Mouse (Mus musculus): Measurements from ENCODE around the gene Cdca4. TPM values are rescaled to one million over a fixed set of nuclear protein-coding genes. Genes with fewer than 3 reads are reported as not detected.

Cdca4 gene
- polyA plus RNA-seq, 1 experiment from 2014 or later, result 48.9 TPM

DNA sequence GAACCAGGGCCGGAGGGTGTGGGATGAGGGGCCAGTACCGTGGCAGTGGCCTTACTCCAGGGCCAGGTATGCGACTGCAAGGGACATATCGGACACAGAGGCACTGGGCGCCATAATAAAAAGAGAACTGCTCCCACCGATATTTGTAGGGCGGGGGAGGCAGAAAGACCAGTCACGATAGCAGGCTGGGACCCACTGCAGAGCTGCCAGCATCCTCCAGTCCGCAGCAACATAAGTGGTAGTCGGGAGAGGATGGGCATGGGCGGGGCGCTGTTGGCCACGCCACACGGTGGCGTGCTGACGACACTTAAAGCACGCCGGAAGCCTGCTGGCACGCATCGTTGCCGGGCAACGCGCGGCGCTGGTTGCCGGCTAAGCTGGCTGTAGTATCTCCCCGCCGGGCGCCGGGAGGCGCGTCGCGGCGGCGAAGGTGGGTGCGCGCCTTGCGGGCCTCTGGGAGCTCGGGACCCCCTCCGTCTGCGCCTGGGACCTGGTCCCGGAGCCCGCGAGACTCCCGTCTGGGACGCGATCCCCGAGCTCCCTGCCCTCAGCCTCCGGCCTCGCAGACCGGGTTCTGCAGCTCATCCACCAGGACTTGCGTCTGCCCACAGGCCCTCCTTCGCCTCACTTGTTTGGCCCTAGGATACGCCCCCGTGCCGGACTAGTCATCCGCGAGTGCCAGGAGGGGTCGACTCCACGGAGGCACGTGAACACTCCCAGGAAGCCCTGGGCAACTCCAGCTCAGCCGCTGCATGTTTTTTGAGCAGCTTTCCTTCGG lies 20.4 kb downstream of the Cdca4 start, which contains the start of gene Clba1:
Gene Clba1, plus strand, starts transcription at position 351 of the 778 bp plus-strand sequence.
- Histone ChIP-seq H3K9ac (ENCODE audit: low read depth, low read length) (peak within 1 kb of the TSS; percentile 33; the same call in 1 of the 2 replicates), H3K9me3 (replicated peaks; ENCODE audit: control insufficient read depth, low read length) (no peaks in the 10 kb centered on the region), H3K27me3 (ENCODE audit: control insufficient read depth, insufficient read depth, low read depth, low read length) (peaks cover 35% of the 10 kb centered on the region), H3K4me2 (ENCODE audit: low read depth, low read length) (peak within 1 kb of the TSS; percentile 78), H3K36me3 (ENCODE audit: control insufficient read depth, insufficient read depth) (no peaks in the 10 kb centered on the region), H3K4me3 (ENCODE audit: low read depth, low read length) (peak within 1 kb of the TSS; percentile 64), H3K4me1 (ENCODE audit: control insufficient read depth, low read depth, low read length) (peaks cover 8% of the 10 kb centered on the region), H3K27ac (ENCODE audit: low read length) (no peak within 1 kb of the TSS)
- ATAC-seq (ENCODE audit: low read depth), result peak; percentile 89
- 2% methylated on average over 64 of the region's 64 CpGs for WGBS (ENCODE audit: insufficient replicate concordance)

GRCm38 (mm10) chr12:112808212-112808586 lies 21.0 kb downstream of the Cdca4 start:
- Histone ChIP-seq H3K9ac (ENCODE audit: low read depth, low read length) (no peak overlapping the region), H3K4me1 (ENCODE audit: control insufficient read depth, low read depth, low read length) (peaks cover 8% of the 10 kb centered on the region), H3K4me2 (ENCODE audit: low read depth, low read length) (peak overlapping the region; percentile 78), H3K4me3 (ENCODE audit: low read depth, low read length) (no peak overlapping the region), H3K27me3 (ENCODE audit: control insufficient read depth, insufficient read depth, low read depth, low read length) (peaks cover 39% of the 10 kb centered on the region), H3K36me3 (ENCODE audit: control insufficient read depth, insufficient read depth) (no peaks in the 10 kb centered on the region), H3K27ac (ENCODE audit: low read length) (no peak overlapping the region), H3K9me3 (replicated peaks; ENCODE audit: control insufficient read depth, low read length) (no peaks in the 10 kb centered on the region)
- ATAC-seq (ENCODE audit: low read depth), result no peak
- 74% methylated on average over 5 of the region's 5 CpGs for WGBS (ENCODE audit: insufficient replicate concordance)

GRCm38 (mm10) chr12:112807796-112808195 lies 21.4 kb downstream of the Cdca4 start:
- Histone ChIP-seq H3K4me3 (ENCODE audit: low read depth, low read length) (no peak overlapping the region), H3K27ac (ENCODE audit: low read length) (no peak overlapping the region), H3K27me3 (ENCODE audit: control insufficient read depth, insufficient read depth, low read depth, low read length) (peaks cover 43% of the 10 kb centered on the region), H3K4me2 (ENCODE audit: low read depth, low read length) (no peak overlapping the region), H3K9me3 (replicated peaks; ENCODE audit: control insufficient read depth, low read length) (no peaks in the 10 kb centered on the region), H3K36me3 (ENCODE audit: control insufficient read depth, insufficient read depth) (no peaks in the 10 kb centered on the region), H3K9ac (ENCODE audit: low read depth, low read length) (no peak overlapping the region), H3K4me1 (ENCODE audit: control insufficient read depth, low read depth, low read length) (peaks cover 8% of the 10 kb centered on the region)
- WGBS (ENCODE audit: insufficient replicate concordance), result 61% methylated on average over 4 of the region's 4 CpGs
- ATAC-seq (ENCODE audit: low read depth), result no peak

DNA sequence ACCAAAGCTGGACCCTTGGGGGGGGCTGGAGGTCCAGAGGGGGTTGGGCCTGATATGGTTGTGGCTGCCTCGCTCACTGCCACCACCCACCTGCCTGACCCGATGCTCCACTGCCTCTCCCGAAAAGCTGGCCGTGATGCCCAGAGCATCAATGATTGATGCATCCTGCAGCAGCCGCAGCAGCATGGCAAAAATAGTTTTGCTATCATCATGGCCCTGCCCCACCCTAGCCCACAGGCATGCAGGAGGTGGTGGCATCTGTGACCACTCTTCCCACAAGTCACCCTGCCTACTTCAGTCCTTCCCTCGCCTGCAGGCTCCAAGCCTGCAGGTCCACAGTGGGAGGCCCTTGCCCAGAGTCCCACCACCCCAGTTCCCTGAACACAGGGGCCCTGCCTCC lies 23.2 kb downstream of the Cdca4 start:
- Histone ChIP-seq H3K27me3 (ENCODE audit: control insufficient read depth, insufficient read depth, low read depth, low read length) (peaks cover 60% of the 10 kb centered on the region), H3K4me1 (ENCODE audit: control insufficient read depth, low read depth, low read length) (peaks cover 8% of the 10 kb centered on the region), H3K4me2 (ENCODE audit: low read depth, low read length) (no peak overlapping the region), H3K36me3 (ENCODE audit: control insufficient read depth, insufficient read depth) (no peaks in the 10 kb centered on the region), H3K9ac (ENCODE audit: low read depth, low read length) (no peak overlapping the region), H3K4me3 (ENCODE audit: low read depth, low read length) (no peak overlapping the region), H3K9me3 (replicated peaks; ENCODE audit: control insufficient read depth, low read length) (no peaks in the 10 kb centered on the region), H3K27ac (ENCODE audit: low read length) (no peak overlapping the region)
- 50% methylated on average over 6 of the region's 6 CpGs for WGBS (ENCODE audit: insufficient replicate concordance)
- ATAC-seq (ENCODE audit: low read depth), result no peak

GRCm38 (mm10) chr12:112804046-112804445 lies 25.2 kb downstream of the Cdca4 start:
- Histone ChIP-seq H3K4me1 (ENCODE audit: control insufficient read depth, low read depth, low read length) (peaks cover 2% of the 10 kb centered on the region), H3K4me3 (ENCODE audit: low read depth, low read length) (no peak overlapping the region), H3K27ac (ENCODE audit: low read length) (no peak overlapping the region), H3K36me3 (ENCODE audit: control insufficient read depth, insufficient read depth) (no peaks in the 10 kb centered on the region), H3K9ac (ENCODE audit: low read depth, low read length) (no peak overlapping the region), H3K4me2 (ENCODE audit: low read depth, low read length) (no peak overlapping the region), H3K9me3 (replicated peaks; ENCODE audit: control insufficient read depth, low read length) (no peaks in the 10 kb centered on the region), H3K27me3 (ENCODE audit: control insufficient read depth, insufficient read depth, low read depth, low read length) (peaks cover 44% of the 10 kb centered on the region)
- 45% methylated on average over 13 of the region's 13 CpGs for WGBS (ENCODE audit: insufficient replicate concordance)
- no peak for ATAC-seq (ENCODE audit: low read depth)

- no peak overlapping the region for H3K27ac ChIP-seq (ENCODE audit: low read length)
- H3K9ac ChIP-seq (ENCODE audit: low read depth, low read length), result no peak overlapping the region
- H3K4me1 ChIP-seq (ENCODE audit: control insufficient read depth, low read depth, low read length), result no peaks in the 10 kb centered on the region; the same call in 1 of the 2 replicates
- peaks cover 41% of the 10 kb centered on the region for H3K27me3 ChIP-seq (ENCODE audit: control insufficient read depth, insufficient read depth, low read depth, low read length)
- WGBS (ENCODE audit: insufficient replicate concordance), result 21% methylated on average over 3 of the region's 3 CpGs
- no peaks in the 10 kb centered on the region for H3K9me3 ChIP-seq (replicated peaks; ENCODE audit: control insufficient read depth, low read length)
- ATAC-seq (ENCODE audit: low read depth), result no peak
- no peak overlapping the region for H3K4me2 ChIP-seq (ENCODE audit: low read depth, low read length)
- H3K36me3 ChIP-seq (ENCODE audit: control insufficient read depth, insufficient read depth), result no peaks in the 10 kb centered on the region
- no peak overlapping the region for H3K4me3 ChIP-seq (ENCODE audit: low read depth, low read length)
Observed at GRCm38 (mm10) chr12:112802917-112803316, 26.3 kb downstream of the Cdca4 start.

DNA sequence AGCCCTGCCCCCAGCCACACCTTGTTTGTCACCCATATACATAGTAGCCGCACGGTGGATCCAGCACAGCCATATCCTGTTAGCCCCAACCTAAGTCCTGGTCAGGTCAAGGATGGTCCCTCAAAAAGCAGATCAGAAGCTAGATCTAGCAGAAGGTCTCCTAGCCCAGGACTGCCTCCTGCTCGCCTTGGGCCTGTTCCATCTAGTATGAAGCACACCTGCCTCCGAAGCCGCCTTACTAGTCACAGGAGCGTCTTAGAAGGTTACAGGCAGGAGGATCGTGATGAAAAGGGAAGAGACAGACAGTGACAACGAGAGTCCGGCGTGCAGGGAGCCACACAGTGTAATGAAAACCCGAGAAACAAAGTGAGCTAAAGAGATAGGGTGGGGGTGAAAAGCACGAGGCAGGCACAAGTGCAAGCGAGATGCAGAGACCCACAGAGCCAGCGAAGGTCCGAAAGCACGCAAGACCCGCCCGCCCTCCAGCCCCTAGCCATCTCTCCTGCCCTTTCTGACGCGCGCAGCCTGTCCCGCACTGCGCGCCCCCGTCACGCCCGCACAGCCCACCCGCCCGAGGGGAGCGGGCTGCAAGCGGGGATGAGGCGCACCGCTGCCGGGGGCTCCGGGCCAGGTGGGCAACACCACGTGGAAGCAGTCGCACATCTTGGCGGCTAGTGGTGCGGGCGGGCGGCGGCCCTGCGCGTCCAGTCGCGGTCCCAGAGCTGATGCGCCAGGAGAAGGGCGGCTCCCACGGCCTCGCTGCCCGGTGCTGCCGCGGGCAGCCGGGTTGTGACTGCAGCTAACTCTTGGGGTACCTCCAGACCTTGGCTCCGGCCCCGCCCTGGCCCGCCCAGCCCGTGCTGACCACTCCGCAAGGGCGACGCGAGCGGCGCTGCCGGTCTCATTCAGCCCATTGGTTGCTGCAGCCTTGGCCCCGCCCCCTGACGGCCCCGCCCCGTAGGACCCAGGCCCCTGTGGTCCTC lies 27.1 kb downstream of the Cdca4 start, which contains the start of gene Ahnak2:
Gene Ahnak2, minus strand, starts transcription at position 794 of the 983 bp plus-strand sequence.
- Histone ChIP-seq H3K36me3 (ENCODE audit: control insufficient read depth, insufficient read depth) (no peaks in the 10 kb centered on the region), H3K4me3 (ENCODE audit: low read depth, low read length) (peak within 1 kb of the TSS; percentile 42), H3K27me3 (ENCODE audit: control insufficient read depth, insufficient read depth, low read depth, low read length) (peaks cover 41% of the 10 kb centered on the region), H3K9me3 (replicated peaks; ENCODE audit: control insufficient read depth, low read length) (no peaks in the 10 kb centered on the region), H3K4me2 (ENCODE audit: low read depth, low read length) (peak within 1 kb of the TSS; percentile 55), H3K27ac (ENCODE audit: low read length) (no peak within 1 kb of the TSS), H3K4me1 (ENCODE audit: control insufficient read depth, low read depth, low read length) (no peaks in the 10 kb centered on the region; the same call in 1 of the 2 replicates), H3K9ac (ENCODE audit: low read depth, low read length) (no peak within 1 kb of the TSS)
- ATAC-seq (ENCODE audit: low read depth), result peak; percentile 26; the same call in 1 of the 2 replicates
- 3% methylated on average over 63 of the region's 69 CpGs for WGBS (ENCODE audit: insufficient replicate concordance)

- WGBS (ENCODE audit: insufficient replicate concordance), result 10% methylated on average over 4 of the region's 4 CpGs
- Histone ChIP-seq H3K4me3 (ENCODE audit: low read depth, low read length) (no peak overlapping the region), H3K36me3 (ENCODE audit: control insufficient read depth, insufficient read depth) (no peaks in the 10 kb centered on the region), H3K9me3 (replicated peaks; ENCODE audit: control insufficient read depth, low read length) (no peaks in the 10 kb centered on the region), H3K4me1 (ENCODE audit: control insufficient read depth, low read depth, low read length) (no peaks in the 10 kb centered on the region; the same call in 1 of the 2 replicates), H3K27me3 (ENCODE audit: control insufficient read depth, insufficient read depth, low read depth, low read length) (peaks cover 42% of the 10 kb centered on the region), H3K9ac (ENCODE audit: low read depth, low read length) (no peak overlapping the region), H3K27ac (ENCODE audit: low read length) (no peak overlapping the region), H3K4me2 (ENCODE audit: low read depth, low read length) (no peak overlapping the region)
- peak; percentile 42 for ATAC-seq (ENCODE audit: low read depth)
Observed at GRCm38 (mm10) chr12:112800476-112800875, 28.7 kb downstream of the Cdca4 start.
